Mouse (Mus musculus) naive thymus-derived CD4-positive, alpha-beta T cell, adult 2 months (primary cell): ENCODE measurements around the gene Robo2.

ENCODE experiments used
- DNase-seq: peaks from one replicate; pipeline ENCODE4 v3.0.0-alpha.2; 2011; ENCODE audit warnings: low read depth

Robo2 gene

DNA sequence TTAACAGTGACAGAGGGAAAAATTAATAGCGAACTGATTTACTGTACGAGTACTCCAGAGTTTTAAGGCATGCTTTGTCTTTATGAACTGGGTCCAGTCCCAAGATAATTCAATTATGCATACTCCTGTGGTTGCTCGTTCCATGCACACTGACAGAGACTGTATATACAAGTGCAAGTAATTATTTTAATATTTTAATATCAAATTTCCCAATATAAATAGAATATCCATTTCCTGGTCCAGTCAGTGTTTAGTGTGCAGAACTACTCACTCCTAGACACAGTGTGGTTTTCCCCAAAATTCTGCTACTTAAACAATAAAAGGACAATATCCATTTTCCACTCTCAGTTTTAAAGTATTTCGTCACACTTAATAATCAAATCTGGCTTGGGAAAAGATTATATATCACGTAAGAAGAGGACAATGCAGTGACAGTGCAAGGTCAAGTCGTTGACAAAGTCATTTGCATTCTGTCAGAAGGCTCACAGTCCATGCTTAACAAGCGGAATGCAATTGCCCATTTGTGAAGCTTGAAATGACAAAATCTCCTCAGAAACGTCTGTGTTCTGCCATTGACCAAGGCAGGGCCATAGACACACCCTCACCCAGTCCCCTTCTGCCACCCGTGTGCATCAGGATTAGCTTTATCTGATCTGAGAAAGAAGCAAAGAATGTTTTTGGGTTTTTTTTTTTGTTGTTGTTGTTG is 89.8 kb downstream of the Robo2 start:
- DNase-seq = no peak

DNA sequence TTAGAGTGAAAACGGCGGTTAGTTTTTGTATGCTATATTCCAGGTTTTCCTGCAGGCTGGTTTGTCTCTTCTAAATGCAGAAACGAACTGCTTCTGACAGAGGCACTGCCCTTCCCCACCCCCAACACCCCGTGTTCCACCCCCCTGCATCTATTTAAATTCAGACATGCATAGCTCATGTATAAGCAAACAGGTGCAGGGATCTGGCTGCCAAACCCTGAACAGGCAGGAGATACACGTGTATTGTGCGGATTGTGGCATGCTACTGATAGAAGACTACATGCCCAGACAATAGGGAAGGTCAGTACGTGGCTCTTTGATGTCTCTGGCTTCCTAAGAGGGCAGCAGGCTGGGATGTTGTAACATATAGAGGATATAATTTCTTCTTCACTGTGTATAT is 95.5 kb downstream of the Robo2 start:
- no peak for DNase-seq

DNA sequence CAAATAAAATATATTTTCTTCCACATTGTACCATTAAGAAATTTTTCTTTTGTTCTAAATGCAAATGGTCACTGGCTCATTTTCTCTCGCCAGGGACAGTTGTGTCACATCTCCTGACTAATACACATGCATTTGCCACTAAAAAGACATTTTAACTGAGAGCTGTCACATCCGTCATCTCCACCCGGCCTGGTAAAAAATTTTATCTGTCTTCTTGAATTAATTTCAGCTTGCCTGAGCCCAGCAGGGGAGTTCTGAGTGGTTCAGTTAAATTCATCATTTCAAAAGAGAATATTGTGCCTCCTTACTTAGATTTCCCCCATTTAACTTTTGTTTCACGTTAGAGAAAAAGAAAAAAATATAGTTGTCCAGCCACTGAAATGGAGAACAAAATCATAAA is 98.4 kb downstream of the Robo2 start:
- no peak for DNase-seq

DNA sequence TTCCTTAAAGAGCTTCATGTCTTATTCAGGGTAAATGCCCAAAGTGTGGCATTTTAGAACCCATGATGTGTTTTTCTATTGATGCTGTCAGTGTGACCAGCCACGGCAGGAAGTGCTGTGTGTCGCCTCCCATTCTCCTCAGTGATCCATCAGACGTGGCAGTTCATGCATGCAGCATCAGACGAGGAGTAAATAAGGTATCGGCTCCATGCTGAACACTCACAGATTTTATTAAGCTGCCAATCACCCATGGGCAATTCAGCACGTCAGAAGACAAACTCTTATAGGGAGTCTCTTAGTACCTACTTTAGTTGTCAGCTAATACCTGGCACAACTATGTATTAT is 104.1 kb downstream of the Robo2 start:
- no peak for DNase-seq

DNA sequence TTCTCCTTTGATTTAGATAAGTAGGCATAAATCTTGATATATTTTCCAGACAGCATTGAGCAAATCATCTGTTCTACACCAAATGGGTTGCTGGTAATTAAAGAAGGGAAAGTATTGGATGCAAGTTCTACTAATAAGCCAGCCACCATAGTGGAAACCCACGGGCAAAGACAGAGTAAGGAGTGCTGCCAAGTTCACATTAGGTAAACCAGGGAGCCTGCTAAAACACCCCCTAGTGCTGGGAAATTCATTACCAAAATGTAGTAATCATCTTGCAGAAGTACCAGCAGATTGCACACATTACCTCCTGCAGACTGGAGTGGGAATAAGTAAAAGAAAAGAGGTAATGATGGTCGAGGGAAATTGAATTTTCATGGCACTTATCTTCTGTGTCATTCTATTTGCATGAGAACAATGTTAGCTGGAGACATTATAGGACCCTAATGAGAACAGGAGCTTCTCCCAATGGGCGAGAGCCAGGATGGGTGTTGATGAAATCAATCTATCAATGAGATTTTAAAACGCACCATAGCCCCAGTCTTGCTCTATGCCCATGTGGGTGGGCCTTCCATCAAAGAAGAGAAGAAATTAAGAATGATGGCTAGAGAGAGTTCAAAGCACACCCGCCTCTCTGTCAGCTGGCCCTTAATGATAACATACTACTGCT is 104.6 kb downstream of the Robo2 start:
- DNase-seq = no peak

DNA sequence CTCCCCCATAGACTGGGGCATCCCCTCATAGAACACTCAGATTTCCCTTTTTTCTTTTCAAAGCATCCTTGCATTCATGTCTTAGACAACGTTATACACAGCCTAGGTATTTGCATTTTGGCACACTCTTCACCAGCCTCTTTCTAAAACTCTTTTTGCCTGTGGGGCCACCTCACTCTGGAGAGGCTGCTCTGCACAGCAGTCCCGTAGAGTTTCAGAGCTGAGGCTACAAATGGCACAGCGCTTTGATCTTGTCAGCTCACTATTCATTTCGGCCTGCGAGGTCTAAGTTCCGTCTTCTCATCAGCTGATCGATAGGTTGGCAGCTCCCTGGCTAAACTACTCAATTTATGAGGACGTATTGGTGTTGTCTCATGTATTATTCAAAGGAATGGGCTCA is 123.7 kb downstream of the Robo2 start:
- no peak for DNase-seq

DNA sequence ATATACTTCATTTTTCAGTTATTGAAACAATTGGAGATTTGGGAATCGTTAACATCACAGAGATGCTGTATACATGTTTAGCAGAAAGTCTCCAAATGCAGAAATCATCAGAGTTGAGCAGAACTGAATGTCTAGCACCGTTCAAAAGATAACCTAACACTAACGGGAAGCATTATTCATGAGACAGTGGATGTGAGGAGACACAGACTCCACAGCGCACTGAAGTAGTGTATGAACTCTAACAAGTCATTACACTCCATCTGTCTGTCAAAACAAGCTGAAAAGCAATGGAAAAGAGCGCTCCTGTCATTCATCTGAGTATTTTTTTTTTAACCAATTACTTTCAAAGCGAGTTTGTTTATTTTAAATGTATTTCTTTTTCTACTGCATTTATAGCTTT is 129.1 kb downstream of the Robo2 start:
- no peak for DNase-seq

DNA sequence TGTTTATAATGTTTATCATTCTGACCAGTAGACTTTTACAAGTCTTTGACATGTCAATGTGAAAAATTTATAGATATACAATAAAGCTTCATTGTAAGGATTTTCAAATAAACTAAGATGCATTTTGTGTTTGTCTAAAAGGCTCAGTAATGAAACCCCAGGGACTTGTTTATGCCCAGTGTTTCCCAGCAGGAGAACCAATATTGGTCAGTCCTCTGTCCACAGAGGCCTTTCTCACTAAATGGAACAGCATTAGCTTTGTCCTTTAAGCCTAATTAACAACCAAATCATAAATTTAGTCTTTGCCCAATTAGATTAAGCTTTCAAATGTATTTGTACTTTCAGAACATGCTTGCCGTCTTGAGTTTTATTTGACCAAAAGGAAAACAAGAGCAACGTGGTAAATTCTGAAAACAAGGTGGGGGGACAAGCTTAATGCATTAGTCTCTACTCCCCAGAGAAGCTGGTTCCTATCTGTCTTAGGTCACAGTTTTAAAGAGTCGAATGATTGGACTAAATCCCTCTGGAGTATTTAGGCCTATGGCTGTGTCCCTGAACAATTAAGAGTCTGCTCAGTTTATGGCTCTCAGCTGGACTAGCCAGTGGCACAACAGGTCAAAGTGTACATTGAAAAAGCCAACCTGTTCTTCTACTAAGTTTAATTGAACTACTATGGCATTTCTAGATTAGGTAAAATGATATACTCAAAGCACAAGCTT is 134.6 kb downstream of the Robo2 start:
- DNase-seq = no peak

DNA sequence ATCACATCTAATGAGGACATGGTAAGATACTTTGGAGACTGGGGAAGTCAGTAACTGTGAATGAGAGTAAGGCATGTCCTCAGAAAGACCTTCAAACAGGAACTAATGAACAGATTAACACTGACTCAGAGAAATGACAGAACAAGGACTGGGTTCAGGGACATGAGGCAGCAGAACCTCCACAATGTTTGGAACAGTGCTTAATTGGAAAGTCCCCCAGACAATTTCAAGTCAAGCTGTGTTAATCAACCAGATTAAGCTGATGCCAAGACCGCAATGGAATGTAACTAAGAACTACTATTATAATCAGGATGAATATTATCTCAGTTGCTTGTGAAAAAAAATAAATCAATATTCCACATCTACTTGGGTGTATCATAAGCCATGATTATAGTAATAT is 137.0 kb downstream of the Robo2 start:
- DNase-seq = no peak

DNA sequence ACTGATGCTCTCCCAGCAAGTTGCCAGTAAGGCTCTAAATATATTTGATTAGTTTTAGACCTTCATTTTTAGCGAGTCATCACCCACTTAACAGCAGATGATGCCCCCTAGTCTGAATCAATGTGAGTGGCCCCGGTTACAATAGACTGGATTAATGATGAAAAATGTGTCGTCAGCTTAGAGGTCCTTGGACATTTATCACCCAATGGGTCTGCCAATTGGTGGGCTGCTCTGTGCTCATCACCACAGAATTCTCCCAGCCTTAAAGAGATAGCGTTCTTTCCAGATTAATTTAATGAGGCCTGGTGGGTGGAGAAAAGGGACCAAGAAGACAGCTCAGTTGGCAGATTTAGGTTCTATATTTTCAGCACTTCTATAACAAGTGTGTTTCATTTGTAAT is 138.6 kb downstream of the Robo2 start:
- no peak for DNase-seq

DNA sequence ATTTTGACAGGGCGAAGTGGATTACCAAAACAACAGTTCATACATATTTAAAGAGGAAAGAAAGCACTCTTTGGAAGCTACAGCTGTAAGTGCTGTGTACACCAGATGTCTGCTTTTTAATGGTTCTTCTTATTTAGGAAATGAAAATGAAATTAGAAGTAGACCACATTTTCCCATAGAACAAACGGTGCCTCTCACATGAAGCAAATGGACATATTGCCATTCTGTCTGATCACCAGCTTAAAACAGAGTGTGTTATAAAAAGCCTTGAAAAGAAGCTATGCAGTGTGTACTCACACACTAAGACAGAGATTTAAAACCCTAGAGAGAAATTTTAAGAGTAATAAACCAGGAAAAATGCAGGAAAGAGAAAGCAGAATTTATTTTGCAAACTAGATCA is 153.4 kb downstream of the Robo2 start:
- no peak for DNase-seq

DNA sequence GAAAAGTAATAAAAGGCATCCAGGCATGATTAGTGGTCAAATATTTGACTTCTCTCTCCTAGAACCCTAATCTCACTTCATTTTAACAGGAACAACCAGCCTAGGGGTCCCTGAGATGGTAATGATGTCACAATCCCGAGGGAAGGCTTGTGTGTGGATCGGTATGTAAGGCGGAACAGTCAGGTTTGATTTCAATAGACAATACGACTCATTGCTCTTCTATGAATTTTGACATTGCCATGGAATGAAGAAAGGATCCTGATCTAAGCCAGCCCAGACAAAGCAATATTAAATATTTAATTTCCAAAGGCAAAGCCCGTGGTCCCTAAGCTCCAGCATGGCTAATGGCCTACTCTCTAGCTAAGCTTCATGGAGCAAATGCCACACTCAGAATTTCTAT is 167.2 kb downstream of the Robo2 start:
- DNase-seq = no peak

DNA sequence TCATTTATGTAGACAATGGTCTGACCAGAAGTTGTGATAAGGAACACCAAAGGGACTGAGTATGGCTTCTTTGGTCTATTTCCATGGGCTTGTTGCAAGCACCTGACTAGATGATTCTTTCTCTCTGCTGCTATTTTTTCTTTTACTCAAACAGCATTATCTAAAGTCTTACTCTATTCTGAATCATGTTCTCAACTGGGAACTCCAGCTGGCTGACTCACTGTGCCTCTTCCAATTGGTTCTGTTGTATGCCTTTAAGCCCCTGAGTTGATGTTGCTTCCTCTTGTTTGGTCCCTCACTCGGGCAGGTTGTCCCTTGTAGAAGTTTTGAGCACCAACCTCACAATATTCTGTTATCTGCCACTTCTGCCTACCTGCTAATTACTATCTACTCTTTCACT is 170.1 kb downstream of the Robo2 start:
- DNase-seq = no peak

DNA sequence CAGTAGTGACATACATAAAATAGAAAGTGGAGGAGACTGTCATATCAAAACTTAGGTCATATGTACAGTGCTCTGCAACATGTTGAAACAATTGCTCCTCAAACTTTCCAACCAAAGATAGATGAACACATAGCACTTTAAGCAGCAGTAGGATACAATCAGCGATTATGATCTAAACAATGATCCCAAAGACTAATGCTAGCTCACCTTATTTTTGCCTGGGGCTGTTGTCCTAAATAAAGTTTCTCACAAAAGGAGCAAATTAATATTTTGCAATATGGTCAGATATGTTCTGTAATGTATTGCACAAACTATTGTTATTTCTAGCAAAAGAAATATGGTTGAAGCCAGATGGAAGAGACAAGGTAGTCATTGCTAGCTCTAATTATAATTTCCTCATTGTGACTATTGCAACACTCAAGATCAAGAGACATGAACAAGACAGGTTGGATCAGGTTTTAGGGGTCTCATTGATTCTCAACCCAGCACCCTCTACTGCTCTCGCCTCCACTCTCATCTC is 174.2 kb downstream of the Robo2 start:
- no peak for DNase-seq

DNA sequence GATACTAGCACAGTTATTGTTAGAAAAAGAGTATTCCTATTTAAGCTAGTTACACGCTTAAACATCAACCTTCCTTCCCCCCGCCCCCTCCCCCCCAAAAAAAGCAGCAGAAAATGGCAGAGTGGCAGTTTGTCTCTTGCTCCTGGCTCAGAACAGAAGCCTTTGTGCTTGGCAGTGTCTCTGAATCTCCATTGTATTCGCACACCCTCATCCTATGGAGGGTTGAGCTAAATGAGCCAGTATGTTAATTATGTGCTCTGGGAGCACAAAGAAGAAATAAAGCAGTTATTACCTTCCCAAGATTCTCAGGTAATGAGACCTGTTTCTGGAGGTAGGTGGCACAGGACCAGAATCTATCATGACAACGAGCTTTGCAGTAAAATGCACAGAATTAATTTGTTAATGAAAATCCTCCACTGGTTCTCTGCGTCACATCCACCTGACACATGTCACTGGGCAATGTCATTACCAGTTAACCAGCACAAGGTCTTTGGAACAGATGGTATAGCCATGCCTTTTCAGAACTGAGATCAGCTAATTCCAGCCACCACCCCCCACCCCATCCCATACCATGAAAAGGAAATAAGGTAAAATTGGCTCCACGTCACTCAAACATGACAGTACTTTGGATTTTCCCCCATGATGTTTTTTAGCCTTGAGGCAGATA is 177.1 kb downstream of the Robo2 start:
- DNase-seq = no peak

DNA sequence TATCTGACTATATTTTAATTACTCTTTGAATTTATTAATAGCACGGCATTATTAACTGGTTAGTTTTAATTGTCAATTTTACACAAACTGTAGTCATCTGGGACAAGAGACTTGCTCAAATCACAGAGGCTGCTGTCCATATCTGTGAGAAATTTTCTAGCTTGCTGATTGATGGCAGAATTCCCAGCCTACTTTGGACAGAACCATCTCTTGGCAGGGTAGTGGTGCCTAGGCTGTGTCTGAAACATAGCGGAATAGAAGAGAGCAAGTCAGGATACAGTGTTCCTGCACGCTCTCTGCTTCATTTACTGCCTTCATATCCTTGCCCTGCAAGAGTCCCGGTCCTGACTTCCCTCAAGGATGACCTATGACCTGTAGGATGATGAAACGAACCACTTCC is 178.0 kb downstream of the Robo2 start:
- no peak for DNase-seq

DNA sequence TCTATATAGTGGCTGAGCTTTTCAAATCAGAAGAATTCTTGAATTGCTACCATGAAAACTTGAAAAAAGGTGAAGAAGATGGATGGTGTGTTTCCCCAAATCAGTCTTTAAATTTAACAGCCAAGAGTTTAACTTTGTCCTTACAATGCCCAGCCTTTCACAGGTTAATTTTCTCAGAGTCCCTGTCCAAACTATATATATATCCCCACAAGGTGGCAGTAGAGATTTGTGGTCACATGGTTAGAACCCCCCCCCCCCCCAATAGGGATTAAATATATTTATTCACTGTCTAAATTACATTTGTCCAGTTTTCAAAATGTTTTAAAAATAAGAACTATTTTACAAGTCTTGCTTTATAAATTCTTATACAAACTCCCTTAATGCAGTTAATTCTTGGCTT is 184.3 kb downstream of the Robo2 start:
- no peak for DNase-seq

DNA sequence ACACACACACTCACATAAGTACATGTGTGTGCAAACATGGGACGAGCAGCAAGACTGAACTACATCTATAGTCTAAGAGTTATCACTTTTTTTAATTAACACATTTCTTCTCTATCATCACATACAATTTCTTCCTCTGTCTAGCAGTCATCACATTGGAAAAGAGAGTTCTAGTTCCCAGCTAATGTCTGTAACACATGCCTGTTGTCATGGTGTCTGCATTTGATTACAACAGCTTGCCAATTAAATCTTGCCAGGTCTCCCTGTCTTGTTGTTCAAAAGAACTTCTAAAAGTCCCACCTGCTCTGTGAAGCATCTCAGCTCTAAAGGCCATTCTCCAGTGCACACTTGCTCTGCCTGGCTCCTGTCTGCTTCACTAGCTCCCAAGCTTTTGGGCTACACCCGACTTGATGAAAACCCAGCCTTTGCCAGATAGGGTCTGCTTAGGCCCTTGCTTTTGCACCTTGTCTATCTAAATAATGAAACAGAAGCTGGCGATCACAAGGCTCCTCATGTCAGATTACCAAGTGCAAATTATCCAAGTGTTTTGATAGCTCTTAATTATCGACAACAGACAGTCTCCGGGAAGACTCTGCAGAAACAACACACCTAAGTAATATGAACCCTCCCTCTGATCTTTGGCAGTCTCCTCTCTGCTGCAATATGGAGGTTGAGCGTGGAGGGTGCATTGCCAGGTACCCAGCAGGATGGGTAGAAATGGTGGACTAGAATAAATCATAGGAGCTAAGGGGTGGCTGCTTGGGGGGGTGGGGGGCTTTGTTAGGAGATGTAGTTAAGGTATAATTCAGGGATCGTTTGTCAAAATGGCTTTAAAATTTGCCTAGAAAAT is 186.0 kb downstream of the Robo2 start:
- DNase-seq = no peak

DNA sequence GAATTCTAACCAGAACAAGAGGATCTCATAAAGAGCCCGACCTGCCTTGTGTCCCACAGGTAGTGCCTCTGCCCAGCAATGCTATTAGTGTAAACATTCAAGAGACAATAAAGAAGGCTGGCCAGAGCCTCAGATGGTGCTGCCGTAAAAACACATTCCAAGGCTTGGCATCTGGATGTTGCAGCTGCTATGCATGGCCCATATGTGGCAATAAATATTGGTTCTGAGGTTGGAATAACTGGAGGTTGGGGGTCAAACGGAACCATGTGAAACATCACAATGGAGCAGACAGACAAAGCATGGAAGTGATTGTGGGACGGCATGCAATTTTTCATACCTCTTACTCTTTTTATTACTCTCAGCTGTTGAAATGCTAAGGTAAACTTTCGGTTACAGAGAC is 189.1 kb downstream of the Robo2 start:
- DNase-seq = no peak

DNA sequence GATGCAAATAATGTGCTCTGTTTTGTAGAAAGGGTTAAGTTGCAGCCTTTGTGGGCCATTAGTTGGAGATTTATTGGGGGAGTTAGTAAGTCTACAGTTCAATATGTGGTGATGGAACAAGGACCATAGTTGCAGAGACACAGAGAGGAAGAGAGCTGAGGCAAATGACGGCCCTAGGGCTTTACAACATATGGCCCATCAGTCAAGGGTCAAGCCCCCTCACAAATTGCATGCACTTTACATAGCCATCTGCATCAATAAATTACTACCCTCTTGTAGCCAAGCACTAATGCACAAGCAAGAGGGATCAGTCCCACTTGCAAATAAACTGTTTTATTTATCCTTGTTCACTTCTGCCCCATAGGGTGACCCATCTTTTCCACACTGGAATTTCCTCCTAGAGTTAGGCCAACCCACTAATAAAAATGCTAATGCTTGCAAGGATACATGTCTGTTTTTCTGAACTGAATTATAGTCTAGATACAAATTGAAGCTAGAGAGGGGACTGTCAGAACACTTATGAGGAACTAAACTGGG is 194.7 kb downstream of the Robo2 start:
- DNase-seq = no peak

DNA sequence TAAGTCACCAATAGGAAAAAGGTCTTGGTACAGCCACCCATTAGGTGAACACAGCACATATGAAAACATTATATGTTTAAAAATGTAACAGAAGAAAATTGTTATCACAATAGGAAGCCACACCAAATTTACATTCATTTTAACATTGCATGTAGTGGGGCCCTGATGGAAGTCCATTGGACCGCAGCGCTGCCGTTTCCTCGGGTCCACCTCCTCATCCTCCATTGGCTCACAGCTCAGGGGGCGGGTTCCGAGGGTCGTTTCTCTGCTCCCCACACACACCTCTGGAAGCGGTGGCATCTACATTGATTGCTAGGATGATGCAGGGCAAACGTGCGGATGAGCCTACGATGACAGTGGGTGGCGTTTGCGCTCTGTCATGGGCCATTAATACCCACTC is 195.8 kb downstream of the Robo2 start:
- no peak for DNase-seq

DNA sequence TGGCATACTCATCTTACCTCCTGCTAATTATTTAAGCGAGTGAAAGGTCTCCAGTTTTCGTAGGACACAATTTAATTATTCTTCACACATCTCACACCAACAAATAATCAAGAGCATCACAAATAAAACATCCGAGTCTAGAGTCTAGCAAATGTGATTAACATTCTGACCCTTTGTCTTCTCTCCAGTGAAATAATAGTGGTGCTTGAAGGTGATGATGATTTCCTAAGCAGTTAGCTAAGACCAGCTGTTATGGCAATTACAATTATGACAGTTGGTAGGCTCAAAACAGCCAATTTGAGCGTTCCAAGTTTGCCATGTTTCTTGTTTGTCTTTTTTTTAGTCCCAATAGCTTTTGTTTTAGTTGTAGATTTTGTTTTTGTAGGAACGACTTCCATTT is 210.9 kb downstream of the Robo2 start:
- no peak for DNase-seq
